Mouse (Mus musculus) stomach, embryonic 16.5 days (tissue): ENCODE results near the gene Pcca. TPM values are rescaled to one million over a fixed set of nuclear protein-coding genes. Genes with fewer than 3 reads are reported as not detected.

Source experiments
- ATAC-seq: fragments of 200-750 bp; cut with Nextera tagmentation; 2 replicates; pipeline ENCODE4 v1.8.0; 2017; ENCODE audit warnings: moderate number of reproducible peaks, moderate TSS enrichment; ENCODE audit not compliant: insufficient read depth, low FRiP score
- H3K27ac ChIP-seq: fragments of 300-500 bp; sonication (generic); 2 replicates; pipeline ENCODE4 v1.5.1; 2014; ENCODE audit warnings: low read length
- H3K27me3 ChIP-seq: fragments of 300-500 bp; sonication (generic); 2 replicates; pipeline ENCODE4 v1.6.1; 2014; ENCODE audit warnings: low read length, control low read depth, mixed read lengths; ENCODE audit not compliant: control insufficient read depth, insufficient read depth
- H3K36me3 ChIP-seq: fragments of 300-500 bp; sonication (generic); 2 replicates; pipeline ENCODE4 v1.6.1; 2014; ENCODE audit warnings: low read length; ENCODE audit not compliant: control insufficient read depth, insufficient read depth
- H3K4me1 ChIP-seq: fragments of 300-500 bp; sonication (generic); 2 replicates; pipeline ENCODE4 v1.6.1; 2014; ENCODE audit warnings: low read length, control low read depth, mixed read lengths; ENCODE audit not compliant: control insufficient read depth, insufficient read depth
- H3K4me2 ChIP-seq: fragments of 300-500 bp; sonication (generic); 2 replicates; pipeline ENCODE4 v1.6.1; 2014; ENCODE audit warnings: low read depth, low read length, mixed read lengths
- H3K4me3 ChIP-seq: fragments of 300-500 bp; sonication (generic); replicated peaks from 2 replicates; pipeline ENCODE4 v1.5.1; 2014; ENCODE audit warnings: mild to moderate bottlenecking, low read length
- H3K9ac ChIP-seq: fragments of 300-500 bp; sonication (generic); 2 replicates; pipeline ENCODE4 v1.6.1; 2014; ENCODE audit warnings: low read length
- H3K9me3 ChIP-seq: fragments of 300-500 bp; sonication (generic); replicated peaks from 2 replicates; pipeline ENCODE4 v1.6.1; 2016; ENCODE audit warnings: low read length, control low read depth; ENCODE audit not compliant: control insufficient read depth
- WGBS: fragments of 180-500 bp; shearing (Covaris S2); extraction: QIAGEN DNeasy Blood & Tissue Kit; methylation state at CpG from one replicate; pipeline ENCODE4 v1.1.7; 2014; 5-methylcytosine and 5-hydroxymethylcytosine counted together
- polyA plus RNA-seq: library from polyadenylated mRNA; unstranded; fragments of >200 nt; fragmentation: Nextera tagmentation; extraction: Ambion mirVana; gene quantifications from 2 replicates; pipeline ENCODE4 v1.2.1, GENCODE M21; 2015

The Pcca gene
- polyA plus RNA-seq, 1 experiment from 2014 or later: 19.7 TPM

DNA sequence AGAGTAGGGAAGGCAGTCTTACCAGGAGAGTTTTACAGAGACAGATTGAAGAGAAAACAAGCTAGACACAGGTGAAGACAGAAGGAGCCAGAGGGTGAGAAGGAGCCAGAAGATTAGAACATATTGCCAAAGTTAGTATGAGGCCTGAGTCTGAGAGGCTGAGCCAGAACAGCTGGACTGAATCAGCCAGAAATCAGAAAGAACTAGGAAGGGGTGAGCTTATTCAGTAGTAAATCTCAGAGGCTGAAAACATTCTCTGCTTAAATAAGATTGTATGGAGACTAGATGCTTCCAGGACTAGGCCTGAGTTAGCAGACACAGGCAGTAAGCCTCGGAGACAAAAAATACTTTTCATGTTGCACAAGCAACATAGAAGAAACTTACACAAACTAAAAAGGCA, 325.7 kb downstream of the Pcca start:
- Histone ChIP-seq H3K27me3 (no peaks in the 10 kb centered on the region), H3K27ac (no peak overlapping the region), H3K9me3 (no peaks in the 10 kb centered on the region), H3K4me2 (no peak overlapping the region), H3K9ac (no peak overlapping the region), H3K4me3 (no peak overlapping the region), H3K4me1 (no peaks in the 10 kb centered on the region), H3K36me3 (no peaks in the 10 kb centered on the region)
- WGBS: 38% methylated on average over 1 of the region's 1 CpGs
- ATAC-seq: no peak

DNA sequence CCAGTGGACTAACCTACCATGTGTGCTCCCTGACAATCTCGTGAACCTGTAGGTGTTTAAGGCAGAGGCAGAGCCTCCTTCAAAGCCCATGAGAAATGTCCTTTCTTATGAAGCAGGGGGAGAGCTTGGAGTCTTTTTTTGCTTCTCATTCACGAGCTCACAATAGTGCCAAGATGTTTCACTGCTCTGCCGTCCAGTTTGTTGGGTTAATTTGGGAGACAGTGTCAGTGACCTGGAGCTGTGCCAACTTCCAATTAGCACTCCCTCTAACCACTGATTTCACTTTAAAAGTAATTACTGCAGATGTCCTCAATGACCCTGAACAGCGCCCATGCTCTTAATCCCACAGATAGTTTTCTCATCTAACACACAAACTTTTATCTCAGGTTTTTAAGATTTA, 328.5 kb downstream of the Pcca start:
- H3K4me2 ChIP-seq: no peak overlapping the region
- no peaks in the 10 kb centered on the region for H3K27me3 ChIP-seq
- no peaks in the 10 kb centered on the region for H3K9me3 ChIP-seq
- no peaks in the 10 kb centered on the region for H3K36me3 ChIP-seq
- H3K4me3 ChIP-seq: no peak overlapping the region
- H3K27ac ChIP-seq: no peak overlapping the region
- ATAC-seq: no peak
- no peak overlapping the region for H3K9ac ChIP-seq
- 48% methylated on average over 4 of the region's 4 CpGs for WGBS
- no peaks in the 10 kb centered on the region for H3K4me1 ChIP-seq

DNA sequence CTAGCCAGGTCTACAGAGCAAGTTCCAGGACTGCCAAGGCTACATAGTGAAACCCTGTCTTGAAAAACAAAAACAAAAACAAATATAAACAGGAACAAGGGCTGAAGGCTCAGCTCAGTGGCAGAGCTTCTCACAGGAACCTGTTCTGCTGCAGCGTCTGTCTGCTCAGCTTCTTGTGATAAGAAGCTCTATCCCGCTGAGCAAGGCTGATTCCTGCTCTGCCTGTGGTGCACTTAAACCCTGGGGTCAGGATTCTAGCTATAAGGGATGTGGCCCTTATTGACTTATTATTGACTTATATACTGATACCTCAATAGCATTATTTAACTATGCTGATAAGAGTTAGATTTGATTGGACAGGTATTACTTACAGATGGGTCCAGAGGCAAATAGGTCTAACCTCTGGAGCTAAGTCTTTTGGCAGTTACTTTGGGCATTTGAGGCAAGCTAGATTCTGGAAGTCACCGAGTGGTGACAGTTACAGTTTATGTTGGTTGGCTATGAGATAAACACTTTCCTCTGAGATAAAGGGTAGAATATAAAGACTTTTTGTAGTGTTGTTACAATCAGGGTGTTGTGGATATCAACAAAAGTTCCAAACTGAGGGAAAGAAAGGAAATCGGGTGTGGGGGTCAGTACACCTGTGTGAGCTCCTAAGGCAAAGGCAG, 331.5 kb downstream of the Pcca start:
- no peak overlapping the region for H3K4me3 ChIP-seq
- no peaks in the 10 kb centered on the region for H3K4me1 ChIP-seq
- no peak overlapping the region for H3K4me2 ChIP-seq
- no peaks in the 10 kb centered on the region for H3K36me3 ChIP-seq
- ATAC-seq: no peak
- no peak overlapping the region for H3K9ac ChIP-seq
- H3K9me3 ChIP-seq: no peaks in the 10 kb centered on the region
- H3K27me3 ChIP-seq: no peaks in the 10 kb centered on the region
- WGBS: 59% methylated on average over 4 of the region's 4 CpGs
- no peak overlapping the region for H3K27ac ChIP-seq

DNA sequence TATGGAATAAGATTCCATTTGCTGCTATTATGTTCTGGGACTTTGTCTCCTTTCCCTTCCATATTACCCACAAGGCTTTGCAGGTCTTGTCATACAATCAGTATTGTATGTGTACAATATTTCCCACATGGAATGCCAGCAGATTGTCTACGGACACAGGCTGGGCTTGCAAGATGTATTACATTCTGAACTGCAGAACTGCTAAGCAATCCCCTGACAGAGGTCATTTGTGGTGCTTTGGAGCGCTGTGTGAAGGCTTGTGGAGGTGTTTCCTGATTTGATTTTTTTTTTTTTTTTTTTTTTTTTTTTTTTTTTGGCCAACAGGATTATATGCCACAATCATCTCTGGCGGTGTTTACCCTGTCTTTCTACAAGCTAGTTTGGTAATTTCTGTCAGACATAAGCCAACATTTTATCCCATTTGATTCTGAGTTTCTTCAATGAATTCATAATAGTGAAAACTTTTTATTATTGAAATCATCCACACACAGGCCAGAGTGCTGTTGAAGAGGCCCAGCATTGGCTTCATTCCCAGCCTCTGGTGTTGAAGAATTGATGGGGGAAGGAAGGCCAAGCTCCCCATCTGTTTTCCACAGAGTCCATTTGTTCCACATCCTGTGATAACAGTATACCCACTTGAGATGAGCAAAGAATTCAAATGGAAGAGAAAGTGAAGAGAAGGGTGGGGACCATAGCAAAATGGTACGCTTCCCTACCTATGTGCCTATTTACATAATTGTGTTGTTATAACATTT, 333.6 kb downstream of the Pcca start:
- no peak for ATAC-seq
- WGBS: 68% methylated on average over 4 of the region's 4 CpGs

DNA sequence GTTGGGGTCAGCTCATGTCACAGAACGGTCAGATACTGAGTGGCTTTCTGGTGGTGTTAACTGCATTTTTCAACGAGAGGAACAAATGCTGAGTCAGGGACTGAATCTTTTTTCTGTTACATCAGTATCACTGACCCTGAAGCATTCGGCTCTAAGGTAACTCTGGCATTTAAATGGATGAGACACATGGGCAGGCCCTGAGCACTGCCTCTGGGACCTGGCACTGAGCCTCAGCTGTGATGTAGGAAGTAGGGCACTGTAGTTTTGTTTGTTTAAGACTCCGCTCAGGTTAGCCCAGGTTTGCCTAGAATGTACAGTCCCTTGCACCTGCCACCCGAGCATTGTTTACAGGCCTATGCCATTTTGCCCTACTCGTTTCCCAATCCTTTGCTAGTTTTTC, 335.7 kb downstream of the Pcca start:
- no peaks in the 10 kb centered on the region for H3K36me3 ChIP-seq
- whole genome bisulfite sequencing: 76% methylated on average over 6 of the region's 6 CpGs
- H3K4me1 ChIP-seq: no peaks in the 10 kb centered on the region
- no peaks in the 10 kb centered on the region for H3K27me3 ChIP-seq
- no peak overlapping the region for H3K4me2 ChIP-seq
- no peaks in the 10 kb centered on the region for H3K9me3 ChIP-seq
- no peak overlapping the region for H3K9ac ChIP-seq
- H3K27ac ChIP-seq: no peak overlapping the region
- no peak for ATAC-seq
- no peak overlapping the region for H3K4me3 ChIP-seq

More for the DNA sequence above, 333.6 kb downstream of the Pcca start:
- no peak overlapping the region for H3K9ac ChIP-seq
- no peak overlapping the region for H3K4me3 ChIP-seq
- H3K27ac ChIP-seq: no peak overlapping the region
- H3K36me3 ChIP-seq: no peaks in the 10 kb centered on the region
- H3K4me2 ChIP-seq: no peak overlapping the region
- no peaks in the 10 kb centered on the region for H3K9me3 ChIP-seq
- no peaks in the 10 kb centered on the region for H3K27me3 ChIP-seq
- no peaks in the 10 kb centered on the region for H3K4me1 ChIP-seq

DNA sequence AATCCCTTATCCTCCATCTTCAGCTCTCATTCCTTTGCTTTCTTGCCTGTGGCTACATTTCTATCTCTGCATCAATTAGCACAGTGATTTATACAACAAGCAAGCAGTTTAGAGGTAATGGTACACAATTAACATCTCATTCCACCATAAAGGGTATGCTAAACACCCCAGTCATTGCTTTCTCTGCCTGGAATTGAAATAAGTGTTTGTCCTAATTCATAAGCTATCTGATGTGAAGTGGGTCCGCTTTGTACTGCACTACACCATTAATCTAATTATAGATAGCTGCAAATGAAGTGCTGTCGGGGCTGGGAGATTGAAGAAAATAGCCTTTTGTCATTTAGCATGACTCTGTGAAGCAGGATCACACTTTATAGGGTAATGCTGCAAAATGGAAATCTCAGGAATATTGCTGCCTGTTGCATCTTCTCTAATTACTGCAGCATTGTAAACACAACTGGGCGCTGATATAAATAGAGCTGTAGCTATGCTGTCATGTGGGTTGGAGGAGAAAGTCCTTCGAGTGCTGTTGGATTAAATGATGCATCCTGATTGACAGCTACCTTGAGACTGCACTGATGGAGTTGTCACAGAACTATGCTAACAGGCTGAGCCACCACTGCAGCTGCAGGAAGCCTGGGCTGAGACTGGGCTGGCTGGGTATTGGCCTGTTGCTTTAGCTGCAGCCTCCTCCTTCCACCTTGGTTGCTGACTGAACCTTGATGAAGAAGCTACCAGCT, 337.9 kb downstream of the Pcca start:
- Histone ChIP-seq H3K9me3 (no peaks in the 10 kb centered on the region), H3K36me3 (no peaks in the 10 kb centered on the region), H3K4me1 (no peaks in the 10 kb centered on the region), H3K27me3 (no peaks in the 10 kb centered on the region), H3K27ac (no peak overlapping the region), H3K4me3 (no peak overlapping the region), H3K9ac (no peak overlapping the region), H3K4me2 (no peak overlapping the region)
- WGBS: 54% methylated on average over 4 of the region's 4 CpGs
- no peak for ATAC-seq

DNA sequence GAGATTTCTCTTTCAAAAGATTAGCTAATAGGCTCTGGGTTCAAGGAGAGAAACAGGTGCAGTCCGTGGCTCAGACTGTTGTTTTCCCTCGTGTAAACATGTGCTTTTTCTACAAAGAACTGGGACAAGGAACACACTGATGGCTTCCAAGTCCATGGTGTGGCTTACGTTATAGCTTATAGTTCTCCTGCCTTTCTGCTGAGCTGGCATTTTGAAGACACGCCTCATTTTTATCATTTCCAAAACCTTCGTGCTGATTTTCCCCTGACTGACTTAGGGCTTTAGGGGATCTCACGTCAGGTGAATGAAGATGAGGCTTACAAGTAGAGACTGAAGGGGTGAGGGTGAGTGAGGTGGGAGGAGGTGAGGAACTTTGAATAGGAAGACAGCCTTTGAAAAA, 338.5 kb downstream of the Pcca start:
- Histone ChIP-seq H3K27me3 (no peaks in the 10 kb centered on the region), H3K4me3 (no peak overlapping the region), H3K36me3 (no peaks in the 10 kb centered on the region), H3K4me2 (no peak overlapping the region), H3K9me3 (no peaks in the 10 kb centered on the region), H3K4me1 (no peaks in the 10 kb centered on the region), H3K27ac (no peak overlapping the region), H3K9ac (no peak overlapping the region)
- 63% methylated on average over 6 of the region's 6 CpGs for WGBS
- ATAC-seq: no peak

DNA sequence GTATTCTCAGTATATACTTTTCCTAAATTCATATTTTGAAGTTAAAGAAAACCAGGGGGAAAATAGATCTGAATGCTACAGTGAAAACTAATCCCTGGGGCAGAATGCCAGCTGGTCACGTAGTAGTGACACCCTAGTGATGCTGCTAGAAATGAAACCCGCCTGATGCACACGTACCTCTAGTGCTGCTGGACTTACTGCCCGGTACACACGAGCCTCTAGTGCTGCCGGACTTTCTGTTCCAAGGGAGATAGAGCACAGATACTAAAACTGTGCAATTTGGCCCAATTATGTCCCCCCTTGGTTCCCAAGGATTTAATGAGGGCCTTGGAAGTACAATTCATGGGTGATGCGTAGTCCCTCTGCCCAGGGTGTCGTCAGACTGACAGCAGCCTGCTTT, 340.9 kb downstream of the Pcca start:
- H3K36me3 ChIP-seq: no peaks in the 10 kb centered on the region
- H3K4me3 ChIP-seq: no peak overlapping the region
- H3K27me3 ChIP-seq: no peaks in the 10 kb centered on the region
- H3K9me3 ChIP-seq: no peaks in the 10 kb centered on the region
- no peak overlapping the region for H3K9ac ChIP-seq
- no peak overlapping the region for H3K4me2 ChIP-seq
- WGBS: 86% methylated on average over 8 of the region's 8 CpGs
- no peak overlapping the region for H3K27ac ChIP-seq
- no peaks in the 10 kb centered on the region for H3K4me1 ChIP-seq
- ATAC-seq: no peak

DNA sequence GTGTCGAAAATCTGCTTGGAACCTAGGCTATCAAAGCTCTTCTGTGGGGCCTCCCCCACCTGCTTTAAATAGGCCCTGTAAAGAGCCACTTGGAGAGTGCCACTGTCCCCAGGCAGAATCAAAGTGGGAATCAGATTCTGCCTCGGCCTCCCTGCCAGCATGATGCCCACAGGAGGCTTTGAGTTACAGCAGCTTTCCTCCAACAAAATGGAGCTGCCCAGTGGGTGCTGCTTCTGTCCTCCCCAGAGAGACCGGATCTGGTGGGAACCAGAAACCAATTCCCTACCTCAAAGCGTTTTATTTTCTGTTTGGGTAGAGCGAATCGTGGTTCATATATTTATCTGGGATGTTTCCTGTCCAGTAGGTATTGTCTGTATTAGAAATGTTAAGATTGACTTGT, 341.5 kb downstream of the Pcca start:
- no peak overlapping the region for H3K27ac ChIP-seq
- no peak for ATAC-seq
- H3K9ac ChIP-seq: no peak overlapping the region
- no peaks in the 10 kb centered on the region for H3K36me3 ChIP-seq
- H3K27me3 ChIP-seq: no peaks in the 10 kb centered on the region
- no peak overlapping the region for H3K4me2 ChIP-seq
- no peaks in the 10 kb centered on the region for H3K4me1 ChIP-seq
- WGBS: 76% methylated on average over 6 of the region's 6 CpGs
- no peak overlapping the region for H3K4me3 ChIP-seq
- H3K9me3 ChIP-seq: no peaks in the 10 kb centered on the region
